Mouse (Mus musculus): Measurements from ENCODE around the gene Rpa2. TPM values are rescaled to one million over a fixed set of nuclear protein-coding genes. Genes with fewer than 3 reads are reported as not detected.
"Not testable (repeated sequence)": the region's sequence is repeated elsewhere in the genome, so short reads cannot be mapped to it uniquely, and the experiment has no call there.

The Rpa2 gene
- polyA plus RNA-seq, 1 experiment from 2014 or later: 32.1 TPM

- H3K27ac ChIP-seq (replicated peaks): no peak overlapping the region
- 91% methylated on average over 2 of the region's 2 CpGs for WGBS
- no peaks in the 10 kb centered on the region for H3K9me3 ChIP-seq (ENCODE audit: control insufficient read depth, low read length)
- no peak overlapping the region for H3K9ac ChIP-seq (ENCODE audit: low read length)
- no peak for DNase-seq (ENCODE audit: low spot score)
- H3K4me1 ChIP-seq (replicated peaks; ENCODE audit: control insufficient read depth, insufficient read depth): no peaks in the 10 kb centered on the region
- TF ChIP-seq EP300 (optimal IDR thresholded peaks at IDR 0.05) (no peak), CTCF (IDR thresholded peaks at IDR 0.05; ENCODE audit: low read depth) (no peak)
- no peak for ATAC-seq (ENCODE audit: low FRiP score, low TSS enrichment)
- no peak overlapping the region for H3K4me3 ChIP-seq (ENCODE audit: low read depth, low read length)
- no peaks in the 10 kb centered on the region for H3K36me3 ChIP-seq (ENCODE audit: control insufficient read depth, insufficient read depth, low read length)
- no peaks in the 10 kb centered on the region for H3K27me3 ChIP-seq (ENCODE audit: control insufficient read depth, insufficient read depth, low read length)
- no peak overlapping the region for H3K4me2 ChIP-seq (replicated peaks; ENCODE audit: low read depth)
These were observed 33.4 kb upstream of the Rpa2 start for GRCm38 (mm10) chr4:132734766-132735165.

DNA sequence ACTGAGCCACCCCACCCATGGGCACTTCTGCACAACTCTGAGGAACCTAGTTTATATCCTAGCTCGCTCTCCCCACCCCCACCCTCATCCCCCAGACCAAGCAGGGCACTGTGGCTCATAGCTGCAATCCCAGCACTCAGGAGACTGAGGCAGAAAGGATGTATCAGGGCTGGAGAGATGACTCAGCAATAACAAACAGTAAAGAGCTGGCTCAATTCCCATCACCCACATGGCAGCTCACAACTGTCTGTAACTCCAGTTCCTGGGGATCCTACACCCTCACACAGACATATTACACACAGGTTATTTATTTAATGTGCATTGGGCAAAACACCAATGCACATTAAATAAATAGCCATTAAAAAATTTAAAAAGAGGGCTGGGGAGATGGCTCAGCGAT is 32.7 kb upstream of the Rpa2 start:
- DNase-seq (ENCODE audit: low spot score) (no peak), ATAC-seq (ENCODE audit: low FRiP score, low TSS enrichment) (no peak)
- 84% methylated on average over 2 of the region's 2 CpGs for WGBS
- no peaks in the 10 kb centered on the region for H3K27me3 ChIP-seq (ENCODE audit: control insufficient read depth, insufficient read depth, low read length)
- H3K4me1 ChIP-seq (replicated peaks; ENCODE audit: control insufficient read depth, insufficient read depth): no peaks in the 10 kb centered on the region
- no peaks in the 10 kb centered on the region for H3K36me3 ChIP-seq (ENCODE audit: control insufficient read depth, insufficient read depth, low read length)
- no peak overlapping the region for H3K4me2 ChIP-seq (replicated peaks; ENCODE audit: low read depth)
- H3K4me3 ChIP-seq (ENCODE audit: low read depth, low read length): no peak overlapping the region
- no peak overlapping the region for H3K9ac ChIP-seq (ENCODE audit: low read length)
- TF ChIP-seq EP300 (optimal IDR thresholded peaks at IDR 0.05) (no peak), CTCF (IDR thresholded peaks at IDR 0.05; ENCODE audit: low read depth) (no peak)
- no peak overlapping the region for H3K27ac ChIP-seq (replicated peaks)
- H3K9me3 ChIP-seq (ENCODE audit: control insufficient read depth, low read length): no peaks in the 10 kb centered on the region

- H3K27ac ChIP-seq (replicated peaks): no peak overlapping the region
- no peaks in the 10 kb centered on the region for H3K9me3 ChIP-seq (ENCODE audit: control insufficient read depth, low read length)
- ATAC-seq (ENCODE audit: low FRiP score, low TSS enrichment): no peak; the same call in 1 of the 2 replicates
- no peak overlapping the region for H3K4me2 ChIP-seq (replicated peaks; ENCODE audit: low read depth)
- H3K9ac ChIP-seq (ENCODE audit: low read length): no peak overlapping the region
- TF ChIP-seq EP300 (optimal IDR thresholded peaks at IDR 0.05) (no peak), CTCF (IDR thresholded peaks at IDR 0.05; ENCODE audit: low read depth) (peak; percentile 40)
- no peaks in the 10 kb centered on the region for H3K4me1 ChIP-seq (replicated peaks; ENCODE audit: control insufficient read depth, insufficient read depth)
- 39% methylated on average over 3 of the region's 3 CpGs for WGBS
- no peaks in the 10 kb centered on the region for H3K36me3 ChIP-seq (ENCODE audit: control insufficient read depth, insufficient read depth, low read length)
- no peak for DNase-seq (ENCODE audit: low spot score)
- H3K27me3 ChIP-seq (ENCODE audit: control insufficient read depth, insufficient read depth, low read length): no peaks in the 10 kb centered on the region
- no peak overlapping the region for H3K4me3 ChIP-seq (ENCODE audit: low read depth, low read length)
These were observed 32.2 kb upstream of the Rpa2 start for GRCm38 (mm10) chr4:132735894-132736293.

DNA sequence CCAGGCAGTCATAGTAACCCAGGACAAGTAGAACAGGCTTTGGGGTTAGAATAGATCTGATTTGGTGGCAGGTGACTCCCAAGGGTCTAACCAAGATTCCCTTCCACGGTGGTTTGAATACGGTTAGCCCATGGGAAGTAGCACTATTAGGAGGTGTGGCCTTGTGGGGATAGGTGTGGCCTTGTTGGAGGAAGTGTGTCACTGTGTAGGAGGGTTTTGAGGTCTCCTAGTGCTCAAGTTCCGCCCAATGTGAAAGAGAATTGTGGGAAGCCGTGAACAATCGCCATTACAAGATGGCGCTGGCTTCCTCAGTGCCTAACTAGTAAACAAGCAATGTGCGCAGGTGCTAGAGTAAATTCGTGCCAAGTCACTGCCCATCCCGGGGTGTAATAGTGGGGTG is 31.0 kb upstream of the Rpa2 start:
- ATAC-seq (ENCODE audit: low FRiP score, low TSS enrichment); H3K9me3 ChIP-seq (ENCODE audit: control insufficient read depth, low read length); H3K4me1 ChIP-seq (replicated peaks; ENCODE audit: control insufficient read depth, insufficient read depth); H3K27me3 ChIP-seq (ENCODE audit: control insufficient read depth, insufficient read depth, low read length); H3K4me2 ChIP-seq (replicated peaks; ENCODE audit: low read depth); H3K9ac ChIP-seq (ENCODE audit: low read length); H3K27ac ChIP-seq (replicated peaks); DNase-seq (ENCODE audit: low spot score); H3K36me3 ChIP-seq (ENCODE audit: control insufficient read depth, insufficient read depth, low read length); H3K4me3 ChIP-seq (ENCODE audit: low read depth, low read length): not testable (repeated sequence)
- 90% methylated on average over 9 of the region's 9 CpGs for WGBS

- TF ChIP-seq EP300 (optimal IDR thresholded peaks at IDR 0.05) (no peak), CTCF (IDR thresholded peaks at IDR 0.05; ENCODE audit: low read depth) (no peak)
- no peak overlapping the region for H3K4me3 ChIP-seq (ENCODE audit: low read depth, low read length)
- no peak overlapping the region for H3K27ac ChIP-seq (replicated peaks)
- H3K4me1 ChIP-seq (replicated peaks; ENCODE audit: control insufficient read depth, insufficient read depth): no peaks in the 10 kb centered on the region
- no peak overlapping the region for H3K4me2 ChIP-seq (replicated peaks; ENCODE audit: low read depth)
- H3K9ac ChIP-seq (ENCODE audit: low read length): no peak overlapping the region
- H3K36me3 ChIP-seq (ENCODE audit: control insufficient read depth, insufficient read depth, low read length): no peaks in the 10 kb centered on the region
- WGBS: 88% methylated on average over 7 of the region's 7 CpGs
- no peaks in the 10 kb centered on the region for H3K27me3 ChIP-seq (ENCODE audit: control insufficient read depth, insufficient read depth, low read length)
- no peaks in the 10 kb centered on the region for H3K9me3 ChIP-seq (ENCODE audit: control insufficient read depth, low read length)
- DNase-seq (ENCODE audit: low spot score) (no peak), ATAC-seq (ENCODE audit: low FRiP score, low TSS enrichment) (no peak)
These were observed 26.6 kb upstream of the Rpa2 start for GRCm38 (mm10) chr4:132741491-132741890.

DNA sequence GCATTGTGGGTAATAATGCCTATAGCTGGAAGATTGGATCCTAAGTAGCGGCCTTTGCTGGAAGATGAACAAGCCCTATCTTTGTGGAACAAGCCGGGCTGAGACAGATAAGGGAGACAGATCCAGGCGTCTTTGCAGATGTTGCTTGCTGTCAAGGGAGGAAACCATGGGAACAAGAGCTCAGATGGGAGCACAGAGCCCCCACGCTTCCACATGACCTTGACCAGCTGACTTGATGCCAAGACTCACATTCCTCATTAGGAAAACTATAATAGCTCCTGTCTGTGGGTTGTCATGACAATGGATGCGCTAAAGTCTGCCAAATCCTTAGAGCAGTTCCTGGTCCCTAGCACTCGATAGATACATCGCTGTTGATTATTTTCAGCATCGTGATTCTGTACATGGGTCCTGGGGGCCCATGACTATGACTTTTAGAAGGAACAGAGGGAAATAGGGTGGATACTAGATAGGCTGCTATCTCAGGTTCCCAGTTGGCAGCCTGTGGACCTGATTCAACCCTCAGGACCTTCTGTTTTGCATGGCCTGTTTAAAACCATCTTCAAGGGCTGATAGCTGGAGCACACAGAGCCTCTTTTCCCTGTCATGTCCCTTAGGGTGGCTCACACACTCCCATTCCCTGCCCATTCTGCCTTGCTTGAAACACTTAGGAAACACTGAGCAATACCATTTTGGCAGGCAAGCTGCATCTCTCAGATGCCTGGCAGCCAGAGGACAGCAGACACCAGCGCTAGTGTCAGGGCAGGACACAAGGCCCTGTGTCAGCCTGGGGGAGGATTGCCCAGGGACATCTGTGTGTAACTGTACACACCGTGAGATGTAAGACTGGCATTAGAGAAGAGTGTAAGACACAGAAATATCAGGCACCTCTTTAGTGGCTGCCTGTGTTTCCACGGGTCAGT is 23.9 kb upstream of the Rpa2 start:
- no peak for DNase-seq (ENCODE audit: low spot score)
- Histone ChIP-seq H3K27me3 (ENCODE audit: control insufficient read depth, insufficient read depth, low read length) (no peaks in the 10 kb centered on the region), H3K4me1 (replicated peaks; ENCODE audit: control insufficient read depth, insufficient read depth) (no peaks in the 10 kb centered on the region), H3K36me3 (ENCODE audit: control insufficient read depth, insufficient read depth, low read length) (no peaks in the 10 kb centered on the region), H3K4me3 (ENCODE audit: low read depth, low read length) (no peak overlapping the region), H3K9me3 (ENCODE audit: control insufficient read depth, low read length) (no peaks in the 10 kb centered on the region), H3K9ac (ENCODE audit: low read length) (no peak overlapping the region), H3K4me2 (replicated peaks; ENCODE audit: low read depth) (no peak overlapping the region), H3K27ac (replicated peaks) (no peak overlapping the region)
- TF ChIP-seq EP300 (optimal IDR thresholded peaks at IDR 0.05): no peak
- TF ChIP-seq CTCF (IDR thresholded peaks at IDR 0.05; ENCODE audit: low read depth): no peak
- no peak for ATAC-seq (ENCODE audit: low FRiP score, low TSS enrichment)
- 72% methylated on average over 11 of the region's 11 CpGs for WGBS

All from stomach, postnatal 0 days (tissue).